Mouse (Mus musculus) heart, embryonic 16.5 days (tissue): ENCODE measurements around the gene Paqr7. TPM values are rescaled to one million over a fixed set of nuclear protein-coding genes. Genes with fewer than 3 reads are reported as not detected.

Experiments used
- ATAC-seq: fragments of 200-750 bp; cut with Nextera tagmentation; replicated peaks from 2 replicates; pipeline ENCODE4 v1.8.0; 2017; ENCODE audit warnings: moderate number of reproducible peaks; ENCODE audit not compliant: insufficient read depth, low FRiP score; ENCODE audit errors: extremely low read depth
- H3K27ac ChIP-seq: fragments of 300-500 bp; sonication (generic); 2 replicates; pipeline ENCODE4 v1.5.1; 2014; ENCODE audit warnings: mild to moderate bottlenecking, low read length, control low read depth, moderate library complexity
- H3K27me3 ChIP-seq: fragments of 300-500 bp; sonication (generic); 2 replicates; pipeline ENCODE4 v1.6.1; 2014; ENCODE audit warnings: low read length, mixed read lengths; ENCODE audit not compliant: control insufficient read depth, insufficient read depth
- H3K36me3 ChIP-seq: fragments of 300-500 bp; sonication (generic); 2 replicates; pipeline ENCODE4 v1.6.1; 2014; ENCODE audit not compliant: control insufficient read depth, insufficient read depth
- H3K4me1 ChIP-seq: fragments of 300-500 bp; sonication (generic); 2 replicates; pipeline ENCODE4 v1.6.1; 2014; ENCODE audit warnings: low read length, mixed read lengths; ENCODE audit not compliant: control insufficient read depth, insufficient read depth
- H3K4me2 ChIP-seq: fragments of 300-500 bp; sonication (generic); 2 replicates; pipeline ENCODE4 v1.6.1; 2014; ENCODE audit warnings: low read depth, mild to moderate bottlenecking, control low read depth, low read length
- H3K4me3 ChIP-seq: fragments of 300-500 bp; sonication (generic); 2 replicates; pipeline ENCODE4 v1.5.1; 2014; ENCODE audit warnings: mild to moderate bottlenecking, control low read depth, low read length
- H3K9ac ChIP-seq: fragments of 300-500 bp; sonication (generic); 2 replicates; pipeline ENCODE4 v1.6.1; 2014; ENCODE audit warnings: low read length, control low read depth
- H3K9me3 ChIP-seq: fragments of 300-500 bp; sonication (generic); replicated peaks from 2 replicates; pipeline ENCODE4 v1.6.1; 2016; ENCODE audit warnings: low read length; ENCODE audit not compliant: control insufficient read depth
- WGBS: fragments of 180-500 bp; shearing (Covaris S2); extraction: QIAGEN DNeasy Blood & Tissue Kit; methylation state at CpG from one replicate; pipeline ENCODE4 v1.1.7; 2014; 5-methylcytosine and 5-hydroxymethylcytosine counted together
- polyA plus RNA-seq: library from polyadenylated mRNA; unstranded; fragments of >200 nt; fragmentation: Nextera tagmentation; extraction: Ambion mirVana; gene quantifications from 2 replicates; pipeline ENCODE4 v1.2.1, GENCODE M21; 2015

Paqr7 gene
- 12.4 and 13.2 TPM in 2 replicates for polyA plus RNA-seq

GRCm38 (mm10) chr4:134496595-134497210 is at the start of gene Paqr7:
TSS of gene Paqr7 (plus strand) at chr4:134496697.
- 2% methylated on average over 35 of the region's 35 CpGs for WGBS
- no peaks in the 10 kb centered on the region for H3K27me3 ChIP-seq
- ATAC-seq: peak; percentile 73
- H3K27ac ChIP-seq: peak within 1 kb of the TSS; percentile 93
- peak within 1 kb of the TSS; percentile 74 for H3K4me3 ChIP-seq
- H3K9me3 ChIP-seq: no peaks in the 10 kb centered on the region
- no peaks in the 10 kb centered on the region for H3K36me3 ChIP-seq
- H3K9ac ChIP-seq: peak within 1 kb of the TSS; percentile 82
- H3K4me1 ChIP-seq: peaks cover 40% of the 10 kb centered on the region
- peak within 1 kb of the TSS; percentile 96 for H3K4me2 ChIP-seq

- peaks cover 15% of the 10 kb centered on the region; the same call in 1 of the 2 replicates for H3K4me1 ChIP-seq
- H3K9me3 ChIP-seq: no peaks in the 10 kb centered on the region
- no peaks in the 10 kb centered on the region for H3K36me3 ChIP-seq
- H3K4me3 ChIP-seq: no peak overlapping the region
- H3K4me2 ChIP-seq: no peak overlapping the region
- no peaks in the 10 kb centered on the region for H3K27me3 ChIP-seq
- H3K9ac ChIP-seq: no peak overlapping the region
- ATAC-seq: no peak
- H3K27ac ChIP-seq: no peak overlapping the region
- 49% methylated on average over 23 of the region's 23 CpGs for WGBS
Measured at GRCm38 (mm10) chr4:134447966-134448365, 48.5 kb upstream of the Paqr7 start.

GRCm38 (mm10) chr4:134449595-134450391 is 46.7 kb upstream of the Paqr7 start:
- H3K27ac ChIP-seq: no peak overlapping the region
- peaks cover 7% of the 10 kb centered on the region; the same call in 1 of the 2 replicates for H3K27me3 ChIP-seq
- peaks cover 13% of the 10 kb centered on the region; the same call in 1 of the 2 replicates for H3K4me1 ChIP-seq
- no peak overlapping the region for H3K9ac ChIP-seq
- no peak for ATAC-seq
- H3K4me3 ChIP-seq: no peak overlapping the region
- WGBS: 51% methylated on average over 13 of the region's 13 CpGs
- no peak overlapping the region for H3K4me2 ChIP-seq
- H3K9me3 ChIP-seq: no peaks in the 10 kb centered on the region
- no peaks in the 10 kb centered on the region for H3K36me3 ChIP-seq

- no peak overlapping the region for H3K4me3 ChIP-seq
- H3K4me2 ChIP-seq: peak overlapping the region; percentile 29; the same call in 1 of the 2 replicates
- H3K4me1 ChIP-seq: peaks cover 12% of the 10 kb centered on the region; the same call in 1 of the 2 replicates
- H3K27me3 ChIP-seq: peaks cover 7% of the 10 kb centered on the region; the same call in 1 of the 2 replicates
- WGBS: 35% methylated on average over 20 of the region's 20 CpGs
- no peak for ATAC-seq
- H3K27ac ChIP-seq: no peak overlapping the region
- no peaks in the 10 kb centered on the region for H3K36me3 ChIP-seq
- no peak overlapping the region for H3K9ac ChIP-seq
- H3K9me3 ChIP-seq: no peaks in the 10 kb centered on the region
Measured at GRCm38 (mm10) chr4:134450392-134451195, 45.9 kb upstream of the Paqr7 start.

- Histone ChIP-seq H3K27me3 (peaks cover 7% of the 10 kb centered on the region; the same call in 1 of the 2 replicates), H3K4me1 (peaks cover 12% of the 10 kb centered on the region; the same call in 1 of the 2 replicates), H3K4me2 (no peak overlapping the region), H3K27ac (no peak overlapping the region), H3K36me3 (no peaks in the 10 kb centered on the region), H3K4me3 (no peak overlapping the region), H3K9me3 (no peaks in the 10 kb centered on the region), H3K9ac (no peak overlapping the region)
- no peak for ATAC-seq
- WGBS: 52% methylated on average over 9 of the region's 9 CpGs
Measured at GRCm38 (mm10) chr4:134451484-134451883, 45.0 kb upstream of the Paqr7 start.

- no peak for ATAC-seq
- H3K9me3 ChIP-seq: no peaks in the 10 kb centered on the region
- WGBS: 40% methylated on average over 34 of the region's 34 CpGs
- no peak overlapping the region for H3K27ac ChIP-seq
- H3K36me3 ChIP-seq: no peaks in the 10 kb centered on the region
- H3K4me3 ChIP-seq: no peak overlapping the region
- no peak overlapping the region for H3K4me2 ChIP-seq
- H3K27me3 ChIP-seq: peaks cover 7% of the 10 kb centered on the region; the same call in 1 of the 2 replicates
- peaks cover 12% of the 10 kb centered on the region; the same call in 1 of the 2 replicates for H3K4me1 ChIP-seq
- H3K9ac ChIP-seq: no peak overlapping the region
Measured at GRCm38 (mm10) chr4:134453619-134454400, 42.7 kb upstream of the Paqr7 start.

GRCm38 (mm10) chr4:134455310-134455709 is 41.2 kb upstream of the Paqr7 start:
- no peaks in the 10 kb centered on the region for H3K36me3 ChIP-seq
- ATAC-seq: 0 out of 2 replicates have a peak, but pooled peaks have one; percentile 37
- no peak overlapping the region for H3K4me2 ChIP-seq
- H3K27me3 ChIP-seq: peaks cover 7% of the 10 kb centered on the region; the same call in 1 of the 2 replicates
- 34% methylated on average over 6 of the region's 6 CpGs for WGBS
- H3K27ac ChIP-seq: no peak overlapping the region
- H3K9me3 ChIP-seq: no peaks in the 10 kb centered on the region
- peaks cover 13% of the 10 kb centered on the region; the same call in 1 of the 2 replicates for H3K4me1 ChIP-seq
- H3K4me3 ChIP-seq: no peak overlapping the region
- H3K9ac ChIP-seq: no peak overlapping the region
